35 mouse cellular contexts compared by ENCODE assay signal in the genomic region with DNA sequence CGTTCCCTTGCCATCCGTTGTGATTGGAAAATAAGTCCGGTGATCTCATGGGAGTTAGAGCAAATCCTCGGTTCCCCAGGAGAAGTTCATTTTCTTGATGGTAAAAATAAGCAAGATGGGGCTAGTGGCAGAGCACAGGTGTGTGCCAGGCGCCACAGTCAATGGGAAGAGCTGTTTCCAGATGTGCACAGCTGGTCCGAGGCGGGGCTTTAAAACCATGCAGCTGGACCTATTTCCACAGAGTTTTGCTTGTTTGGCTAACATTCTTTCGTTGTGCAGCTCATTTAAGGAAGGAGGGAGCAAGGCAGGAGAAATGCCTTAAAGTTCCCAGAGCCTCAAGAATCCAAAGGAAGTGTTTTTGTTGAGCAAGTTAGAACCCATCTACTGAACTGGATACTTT. TPM values are rescaled to one million over a fixed set of nuclear protein-coding genes. Genes with fewer than 3 reads are reported as not detected.
DNase-seq lines count a peak whose midpoint lies in the region; ATAC-seq and TF ChIP-seq lines count a peak whose summit lies in the region.
"Had no signal": no experiment of that assay in that cellular context is flagged by ENCODE, and none has a peak within 500 bp of the region (broad histone marks: within the 10 kb centered on the region; RNA-seq: fewer than 3 reads in every experiment).

No protein-coding gene starts in this region.

- no peak for TF ChIP-seq POLR2A in heart, adult 2 months (IDR thresholded peaks at IDR 0.05; ENCODE audit: insufficient read depth, low read depth, low read length)

- 72% methylated on average over 8 of the region's 8 CpGs for WGBS in heart, adult 2 months
- WGBS in limb, embryonic 11.5 days, result 70% methylated on average over 8 of the region's 8 CpGs
- WGBS in limb, embryonic 10.5 days, result 84% methylated on average over 8 of the region's 8 CpGs
- 45% methylated on average over 8 of the region's 8 CpGs for WGBS in embryonic facial prominence, embryonic 14.5 days

- 0 out of 2 replicates have a peak, but pooled peaks have one; percentile 19 for TF ChIP-seq EP300 in heart, adult 2 months (IDR thresholded peaks at IDR 0.05; ENCODE audit: insufficient read depth, low read depth, low read length)

- H3K9ac ChIP-seq in heart, adult 2 months (ENCODE audit: low read depth, low read length), result no peak overlapping the region
- no peak overlapping the region for H3K9ac ChIP-seq in limb, embryonic 11.5 days (ENCODE audit: low read length)
- no peak overlapping the region for H3K9ac ChIP-seq in embryonic facial prominence, embryonic 14.5 days (ENCODE audit: low read depth, low read length)
- H3K9ac ChIP-seq: forebrain, embryonic 15.5 days; heart, embryonic 13.5 days; hindbrain, embryonic 12.5 days; intestine, embryonic 15.5 days; liver, embryonic 15.5 days; midbrain, embryonic 15.5 days; neural tube, embryonic 15.5 days; stomach, embryonic 15.5 days had no signal

- H3K4me2 ChIP-seq in limb, embryonic 11.5 days (ENCODE audit: low read depth, severe bottlenecking), result no peak overlapping the region
- no peak overlapping the region for H3K4me2 ChIP-seq in embryonic facial prominence, embryonic 14.5 days (ENCODE audit: low read depth, low read length)
- H3K4me2 ChIP-seq: forebrain, embryonic 15.5 days; heart, embryonic 13.5 days; hindbrain, embryonic 12.5 days; intestine, embryonic 15.5 days; liver, embryonic 15.5 days; midbrain, embryonic 15.5 days; neural tube, embryonic 15.5 days; stomach, embryonic 15.5 days had no signal

- H3K4me1 ChIP-seq in heart, adult 2 months (ENCODE audit: control insufficient read depth, insufficient read depth, low read length), result no peaks in the 10 kb centered on the region
- H3K4me1 ChIP-seq in limb, embryonic 11.5 days (ENCODE audit: control insufficient read depth, insufficient read depth, low read length), result peaks cover 9% of the 10 kb centered on the region; the same call in 1 of the 2 replicates
- peaks cover 28% of the 10 kb centered on the region for H3K4me1 ChIP-seq in limb, embryonic 10.5 days
- peaks cover 9% of the 10 kb centered on the region for H3K4me1 ChIP-seq in embryonic facial prominence, embryonic 14.5 days (ENCODE audit: control insufficient read depth, insufficient read depth, low read length)
- H3K4me1 ChIP-seq: midbrain, embryonic 15.5 days; stomach, embryonic 15.5 days had no signal

- intact Hi-C loops in heart, adult 2 months (cut with DNase I), result loop anchor here (5.0 kb wide), 1 partner anchor 86 kb away; no protein-coding TSS in a partner anchor
- intact Hi-C loops in heart, postnatal 25 days (cut with DNase I), result no loop called here
- intact Hi-C loops in left cerebral cortex, postnatal 25 days (cut with DNase I), result no loop called here

- no peak for ATAC-seq in limb, embryonic 11.5 days (ENCODE audit: insufficient number of reproducible peaks, low FRiP score, low TSS enrichment, low read depth)
- ATAC-seq in embryonic facial prominence, embryonic 14.5 days (ENCODE audit: low read depth), result no peak
- ATAC-seq: activated CD4-positive, CD25-positive, alpha-beta regulatory T cell, adult 4 months; forebrain, embryonic 15.5 days; hindbrain, postnatal 0 days; intestine, embryonic 15.5 days; midbrain, embryonic 15.5 days had no signal

- H3K27me3 ChIP-seq in heart, adult 2 months (ENCODE audit: control insufficient read depth, insufficient read depth, low read length), result no peaks in the 10 kb centered on the region
- no peaks in the 10 kb centered on the region for H3K27me3 ChIP-seq in limb, embryonic 11.5 days (ENCODE audit: control insufficient read depth, insufficient read depth, low read length)
- no peaks in the 10 kb centered on the region for H3K27me3 ChIP-seq in limb, embryonic 10.5 days (ENCODE audit: low read depth, poor library complexity, severe bottlenecking)
- H3K27me3 ChIP-seq in embryonic facial prominence, embryonic 14.5 days (replicated peaks; ENCODE audit: control insufficient read depth, insufficient read depth, low read length), result no peaks in the 10 kb centered on the region
- H3K27me3 ChIP-seq: forebrain, embryonic 15.5 days; hindbrain, embryonic 12.5 days; intestine, embryonic 15.5 days; liver, embryonic 15.5 days; midbrain, embryonic 15.5 days; neural tube, embryonic 15.5 days; stomach, embryonic 15.5 days had no signal

- H3K9me3 ChIP-seq in limb, embryonic 11.5 days (ENCODE audit: control insufficient read depth, low read length), result no peaks in the 10 kb centered on the region
- no peaks in the 10 kb centered on the region for H3K9me3 ChIP-seq in limb, embryonic 10.5 days (replicated peaks)
- H3K9me3 ChIP-seq in embryonic facial prominence, embryonic 14.5 days (ENCODE audit: control insufficient read depth, low read length), result no peaks in the 10 kb centered on the region
- H3K9me3 ChIP-seq: forebrain, embryonic 10.5 days; forebrain, embryonic 15.5 days; heart, embryonic 13.5 days; hindbrain, embryonic 12.5 days; intestine, embryonic 15.5 days; liver, embryonic 15.5 days; midbrain, embryonic 10.5 days; midbrain, embryonic 15.5 days; neural tube, embryonic 15.5 days; stomach, embryonic 15.5 days had no signal

- TF ChIP-seq CTCF in heart, adult 2 months (IDR thresholded peaks at IDR 0.05), result no peak

- H3K27ac ChIP-seq in heart, adult 2 months, result no peak overlapping the region
- no peak overlapping the region for H3K27ac ChIP-seq in limb, embryonic 11.5 days (replicated peaks; ENCODE audit: low read depth, low read length)
- no peak overlapping the region for H3K27ac ChIP-seq in limb, embryonic 10.5 days
- no peak overlapping the region for H3K27ac ChIP-seq in embryonic facial prominence, embryonic 14.5 days (replicated peaks; ENCODE audit: low read depth, low read length)
- H3K27ac ChIP-seq: forebrain, embryonic 10.5 days; forebrain, embryonic 15.5 days; gastrocnemius, adult 2 months; heart, embryonic 13.5 days; hindbrain, embryonic 12.5 days; hindbrain, postnatal 0 days; intestine, embryonic 15.5 days; liver, embryonic 15.5 days; midbrain, embryonic 10.5 days; midbrain, embryonic 15.5 days; neural tube, embryonic 15.5 days; stomach, embryonic 15.5 days had no signal

- no peaks in the 10 kb centered on the region for H3K36me3 ChIP-seq in heart, adult 2 months (ENCODE audit: control insufficient read depth, insufficient read depth, low read length)
- no peaks in the 10 kb centered on the region for H3K36me3 ChIP-seq in limb, embryonic 11.5 days (ENCODE audit: control insufficient read depth, insufficient read depth, low read length)
- H3K36me3 ChIP-seq in limb, embryonic 10.5 days, result no peaks in the 10 kb centered on the region
- H3K36me3 ChIP-seq in embryonic facial prominence, embryonic 14.5 days (ENCODE audit: control insufficient read depth, insufficient read depth, low read length), result no peaks in the 10 kb centered on the region
- H3K36me3 ChIP-seq: forebrain, embryonic 10.5 days; forebrain, embryonic 15.5 days; heart, embryonic 13.5 days; hindbrain, embryonic 12.5 days; intestine, embryonic 15.5 days; liver, embryonic 15.5 days; midbrain, embryonic 10.5 days; midbrain, embryonic 15.5 days; neural tube, embryonic 15.5 days; stomach, embryonic 15.5 days had no signal

- no peaks in the 10 kb centered on the region for H3K79me2 ChIP-seq in heart, adult 2 months (replicated peaks; ENCODE audit: control insufficient read depth, insufficient read depth, low read length)

- H3K4me3 ChIP-seq in heart, adult 2 months, result no peak overlapping the region
- no peak overlapping the region for H3K4me3 ChIP-seq in limb, embryonic 11.5 days (ENCODE audit: low read depth, low read length)
- no peak overlapping the region for H3K4me3 ChIP-seq in limb, embryonic 10.5 days
- H3K4me3 ChIP-seq in embryonic facial prominence, embryonic 14.5 days (ENCODE audit: low read depth, low read length), result no peak overlapping the region
- H3K4me3 ChIP-seq: forebrain, embryonic 10.5 days; forebrain, embryonic 15.5 days; gastrocnemius, adult 2 months; heart, embryonic 13.5 days; hindbrain, embryonic 12.5 days; intestine, embryonic 15.5 days; left cerebral cortex, adult 2 months; liver, embryonic 15.5 days; midbrain, embryonic 10.5 days; midbrain, embryonic 15.5 days; neural tube, embryonic 15.5 days; stomach, embryonic 15.5 days had no signal

- peak; percentile 20 to 25 for DNase-seq in heart, adult 2 months
- DNase-seq in heart, postnatal 25 days (ENCODE audit: low spot score), result no peak
- DNase-seq in limb, embryonic 11.5 days (ENCODE audit: low spot score), result peak; percentile 44
- DNase-seq in limb, embryonic 10.5 days (ENCODE audit: low spot score), result no peak
- peak; percentile 31 for DNase-seq in NIH3T3 (ENCODE audit: low read depth)
- DNase-seq in embryonic facial prominence, embryonic 14.5 days (ENCODE audit: low spot score), result peak; percentile 53
- no peak for DNase-seq in adrenal gland, adult 18-20 months (ENCODE audit: low spot score in 2 of 2)
- no peak for DNase-seq in left cerebral cortex, postnatal 25 days (ENCODE audit: low spot score in 2 of 2)
- DNase-seq: B cell, adult 2 months; cerebellum, adult 11 months; cerebellum, adult 9-10 months; gastrocnemius, adult 2 months; gastrocnemius, postnatal 36 days; kidney, adult 2 months; layer of hippocampus, adult 9-11 months; retina, postnatal 1 day; right cerebral cortex, postnatal 14 days had no signal

RNA-seq across cellular contexts. Expression of a gene that starts 49.8 kb away (rescaled TPM):
- total RNA-seq in heart, adult 2 months (2021), result not detected
- polyA plus RNA-seq in heart, adult 2 months (2012; rRNA removed), result 0.06 TPM in 1 of 2 replicates, not detected in the other
- total RNA-seq in heart, postnatal 25 days (2021), result not detected
- 0.16 TPM in 1 of 2 replicates, not detected in the other for polyA plus RNA-seq in limb, embryonic 11.5 days (2014; fragmentation: Nextera tagmentation; extraction: Ambion mirVana)
- not detected in 2 replicates for polyA plus RNA-seq in limb, embryonic 10.5 days (2016; fragmentation: Nextera tagmentation; extraction: Ambion mirVana)
- polyA plus RNA-seq in embryonic facial prominence, embryonic 14.5 days (2014; fragmentation: Nextera tagmentation; extraction: Ambion mirVana), result 0.10 and 0.36 TPM in 2 replicates
- not detected for total RNA-seq in adrenal gland, adult 18-20 months (2021)
- total RNA-seq in left cerebral cortex, postnatal 25 days (2021), result under 1 TPM; 0.25 to 0.30 TPM
- total RNA-seq: gastrocnemius, adult 2 months; gastrocnemius, postnatal 36 days; heart, postnatal 10 days; liver, adult 2 months; megakaryocyte progenitor cell, adult 5-6 weeks had no signal
- polyA plus RNA-seq: activated CD4-positive, CD25-positive, alpha-beta regulatory T cell, adult 4 months; forebrain, embryonic 10.5 days; hindbrain, embryonic 12.5 days; intestine, embryonic 15.5 days; kidney, adult 2 months; large intestine, adult 2 months; liver, adult 2 months; liver, embryonic 15.5 days; midbrain, embryonic 15.5 days; neural tube, embryonic 15.5 days; small intestine, adult 2 months; stomach, embryonic 15.5 days had no signal

Comparison
In these comparisons a context has a peak if more than half of its experiments do, and no peak if none do; other contexts are left out.
1. DNase-seq: peak in heart, adult 2 months (2 of 2), limb, embryonic 11.5 days (single experiment), NIH3T3 (single experiment) and embryonic facial prominence, embryonic 14.5 days (single experiment); none in heart, postnatal 25 days (single experiment), limb, embryonic 10.5 days (single experiment), adrenal gland, adult 18-20 months (0 of 2) and left cerebral cortex, postnatal 25 days (0 of 2).